ENCODE assay signal across 28 mouse cellular contexts in genomic region chr15:50991667-50992066, GRCm38 (mm10).
DNase-seq lines count a peak whose midpoint lies in the region; ATAC-seq lines count a peak whose summit lies in the region.
"Had no signal": no experiment of that assay in that cellular context is flagged by ENCODE, and none has a peak within 500 bp of the region (broad histone marks: within the 10 kb centered on the region; RNA-seq: fewer than 3 reads in every experiment).

No protein-coding gene starts in this region.

- H3K36me3 ChIP-seq in forebrain, embryonic 13.5 days (ENCODE audit: poor library complexity, severe bottlenecking) = no peaks in the 10 kb centered on the region
- H3K36me3 ChIP-seq in forebrain, embryonic 12.5 days (replicated peaks) = no peaks in the 10 kb centered on the region
- H3K36me3 ChIP-seq in forebrain, embryonic 16.5 days (ENCODE audit: control insufficient read depth, insufficient read depth) = no peaks in the 10 kb centered on the region
- H3K36me3 ChIP-seq: embryonic facial prominence, embryonic 12.5 days; embryonic facial prominence, embryonic 15.5 days; heart, embryonic 10.5 days; heart, embryonic 13.5 days had no signal

- H3K9ac ChIP-seq in forebrain, embryonic 13.5 days = no peak overlapping the region
- H3K9ac ChIP-seq in forebrain, embryonic 12.5 days = no peak overlapping the region
- no peak overlapping the region for H3K9ac ChIP-seq in forebrain, embryonic 16.5 days (replicated peaks; ENCODE audit: low read depth, low read length)
- H3K9ac ChIP-seq: embryonic facial prominence, embryonic 12.5 days; embryonic facial prominence, embryonic 15.5 days; heart, embryonic 13.5 days; hindbrain, embryonic 14.5 days had no signal

- H3K4me1 ChIP-seq in forebrain, embryonic 13.5 days = no peaks in the 10 kb centered on the region
- H3K4me1 ChIP-seq in forebrain, embryonic 12.5 days = no peaks in the 10 kb centered on the region
- no peaks in the 10 kb centered on the region for H3K4me1 ChIP-seq in forebrain, embryonic 16.5 days (replicated peaks; ENCODE audit: control insufficient read depth, insufficient read depth, low read length)
- H3K4me1 ChIP-seq: embryonic facial prominence, embryonic 12.5 days; embryonic facial prominence, embryonic 15.5 days; heart, embryonic 10.5 days had no signal

- ATAC-seq in forebrain, embryonic 13.5 days = peak; percentile 43; the same call in 1 of the 2 replicates
- no peak for ATAC-seq in forebrain, embryonic 12.5 days (ENCODE audit: low FRiP score)
- peak; percentile 62 for ATAC-seq in forebrain, embryonic 16.5 days
- ATAC-seq: hindbrain, postnatal 0 days; inflammation-experienced regulatory T-cells, adult 6 months; intestine, embryonic 16.5 days; Patski had no signal

- 70% methylated on average over 4 of the region's 4 CpGs for WGBS in forebrain, embryonic 13.5 days
- WGBS in forebrain, embryonic 12.5 days = 66% methylated on average over 4 of the region's 4 CpGs
- 61% methylated on average over 4 of the region's 4 CpGs for WGBS in forebrain, embryonic 16.5 days

- no peak overlapping the region for H3K4me3 ChIP-seq in forebrain, embryonic 13.5 days
- no peak overlapping the region for H3K4me3 ChIP-seq in forebrain, embryonic 12.5 days (replicated peaks)
- no peak overlapping the region for H3K4me3 ChIP-seq in forebrain, embryonic 16.5 days (replicated peaks; ENCODE audit: low read length)
- H3K4me3 ChIP-seq: embryonic facial prominence, embryonic 12.5 days; embryonic facial prominence, embryonic 15.5 days; gastrocnemius, adult 2 months; heart, embryonic 10.5 days; heart, embryonic 13.5 days had no signal

- H3K9me3 ChIP-seq in forebrain, embryonic 13.5 days (replicated peaks) = no peaks in the 10 kb centered on the region
- H3K9me3 ChIP-seq in forebrain, embryonic 12.5 days = no peaks in the 10 kb centered on the region
- H3K9me3 ChIP-seq in forebrain, embryonic 16.5 days (ENCODE audit: control insufficient read depth, low read length) = no peaks in the 10 kb centered on the region
- H3K9me3 ChIP-seq: embryonic facial prominence, embryonic 12.5 days; embryonic facial prominence, embryonic 15.5 days; heart, embryonic 10.5 days; heart, embryonic 13.5 days had no signal

- H3K27ac ChIP-seq in forebrain, embryonic 13.5 days = no peak overlapping the region
- H3K27ac ChIP-seq in forebrain, embryonic 12.5 days = no peak overlapping the region
- H3K27ac ChIP-seq in forebrain, embryonic 16.5 days (ENCODE audit: low read length) = no peak overlapping the region
- H3K27ac ChIP-seq: embryonic facial prominence, embryonic 12.5 days; embryonic facial prominence, embryonic 15.5 days; gastrocnemius, adult 2 months; heart, embryonic 10.5 days; heart, embryonic 13.5 days; hindbrain, embryonic 14.5 days; hindbrain, postnatal 0 days had no signal

- no peaks in the 10 kb centered on the region for H3K27me3 ChIP-seq in forebrain, embryonic 13.5 days
- H3K27me3 ChIP-seq in forebrain, embryonic 12.5 days = no peaks in the 10 kb centered on the region
- no peaks in the 10 kb centered on the region for H3K27me3 ChIP-seq in forebrain, embryonic 16.5 days (replicated peaks; ENCODE audit: control insufficient read depth, insufficient read depth, low read length)
- H3K27me3 ChIP-seq: embryonic facial prominence, embryonic 12.5 days; embryonic facial prominence, embryonic 15.5 days; heart, embryonic 13.5 days; Patski had no signal

- peak; percentile 10 for DNase-seq in layer of hippocampus, adult 11-12 months (ENCODE audit: low spot score)
- DNase-seq in layer of hippocampus, postnatal 10 days (ENCODE audit: low spot score in 2 of 2) = no peak
- DNase-seq in urinary bladder, postnatal 10 days (ENCODE audit: low spot score) = no peak
- no peak for DNase-seq in lung, adult 18-20 months
- DNase-seq: adrenal gland, postnatal 10 days; adrenal gland, postnatal 36 days; cerebellum, adult 11 months; cerebellum, adult 2 months; cerebellum, adult 9-11 months; cerebellum, postnatal 25 days; gastrocnemius, adult 2 months; gastrocnemius, postnatal 14 days; heart, adult 18-20 months; heart, postnatal 14 days; heart, postnatal 4 days; kidney, adult 18-20 months had no signal

- H3K4me2 ChIP-seq in forebrain, embryonic 13.5 days = no peak overlapping the region
- H3K4me2 ChIP-seq in forebrain, embryonic 12.5 days = no peak overlapping the region
- no peak overlapping the region for H3K4me2 ChIP-seq in forebrain, embryonic 16.5 days (ENCODE audit: low read length)
- H3K4me2 ChIP-seq: embryonic facial prominence, embryonic 12.5 days; embryonic facial prominence, embryonic 15.5 days; heart, embryonic 13.5 days; hindbrain, embryonic 14.5 days had no signal
